Mouse (Mus musculus): ENCODE data around the gene C2cd4a.

C2cd4a gene

GRCm38 (mm10) chr9:67832046-67832605 lies at the start of gene C2cd4a:
Gene C2cd4a (minus strand): TSS chr9:67832330.
- in situ Hi-C loops (cut with MboI, MseI) = loop anchor here (5.0 kb wide), 1 partner anchor 140 kb away; no protein-coding TSS in a partner anchor

GRCm38 (mm10) chr9:67878197-67878769 lies 46.2 kb upstream of the C2cd4a start:
- in situ Hi-C loops (cut with MboI, MseI) = no loop called here

- in situ Hi-C loops (cut with MboI, MseI) = no loop called here
Observed at GRCm38 (mm10) chr9:67877081-67877718, 45.1 kb upstream of the C2cd4a start.

- in situ Hi-C loops (cut with MboI, MseI) = no loop called here
Observed at GRCm38 (mm10) chr9:67875337-67875736, 43.2 kb upstream of the C2cd4a start.

- in situ Hi-C loops (cut with MboI, MseI) = no loop called here
Observed at GRCm38 (mm10) chr9:67874522-67875222, 42.5 kb upstream of the C2cd4a start.

GRCm38 (mm10) chr9:67869691-67870450 lies 37.7 kb upstream of the C2cd4a start:
- in situ Hi-C loops (cut with MboI, MseI) = no loop called here

GRCm38 (mm10) chr9:67867411-67867810 lies 35.3 kb upstream of the C2cd4a start:
- in situ Hi-C loops (cut with MboI, MseI) = no loop called here

GRCm38 (mm10) chr9:67865411-67865810 lies 33.3 kb upstream of the C2cd4a start:
- in situ Hi-C loops (cut with MboI, MseI) = no loop called here

- in situ Hi-C loops (cut with MboI, MseI) = no loop called here
Observed at GRCm38 (mm10) chr9:67864011-67864410, 31.9 kb upstream of the C2cd4a start.

- in situ Hi-C loops (cut with MboI, MseI) = no loop called here
Observed at GRCm38 (mm10) chr9:67863332-67863731, 31.2 kb upstream of the C2cd4a start.

- in situ Hi-C loops (cut with MboI, MseI) = no loop called here
Observed at GRCm38 (mm10) chr9:67860273-67860672, 28.1 kb upstream of the C2cd4a start.

GRCm38 (mm10) chr9:67851150-67851549 lies 19.0 kb upstream of the C2cd4a start:
- in situ Hi-C loops (cut with MboI, MseI) = no loop called here

GRCm38 (mm10) chr9:67849846-67850245 lies 17.7 kb upstream of the C2cd4a start:
- in situ Hi-C loops (cut with MboI, MseI) = no loop called here

GRCm38 (mm10) chr9:67849397-67849796 lies 17.3 kb upstream of the C2cd4a start:
- in situ Hi-C loops (cut with MboI, MseI) = no loop called here

- in situ Hi-C loops (cut with MboI, MseI) = no loop called here
Observed at GRCm38 (mm10) chr9:67847606-67848005, 15.5 kb upstream of the C2cd4a start.

GRCm38 (mm10) chr9:67846089-67846488 lies 14.0 kb upstream of the C2cd4a start:
- in situ Hi-C loops (cut with MboI, MseI) = no loop called here

- in situ Hi-C loops (cut with MboI, MseI) = no loop called here
Observed at GRCm38 (mm10) chr9:67845648-67846047, 13.5 kb upstream of the C2cd4a start.

GRCm38 (mm10) chr9:67845012-67845411 lies 12.9 kb upstream of the C2cd4a start:
- in situ Hi-C loops (cut with MboI, MseI) = no loop called here

- in situ Hi-C loops (cut with MboI, MseI) = no loop called here
Observed at GRCm38 (mm10) chr9:67842797-67843196, 10.7 kb upstream of the C2cd4a start.

GRCm38 (mm10) chr9:67839981-67840859 lies 8.1 kb upstream of the C2cd4a start, which contains the start of gene Vps13c:
Gene Vps13c (plus strand): TSS chr9:67840396.
- in situ Hi-C loops (cut with MboI, MseI) = no loop called here

- in situ Hi-C loops (cut with MboI, MseI) = no loop called here
Observed at GRCm38 (mm10) chr9:67837311-67837710, 5.2 kb upstream of the C2cd4a start.

Data from T-helper 1 cell (primary cell).